Mouse (Mus musculus) embryo, embryonic 10.5 days (tissue): Measurements from ENCODE around the gene Mrpl37.

ENCODE experiments used
- DNase-seq: peaks from one replicate; pipeline ENCODE4 v3.0.0-alpha.2; 2015; ENCODE audit warnings: low spot score

Mrpl37 gene

GRCm38 (mm10) chr4:107064394-107065098, 2.1 kb downstream of the Mrpl37 start:
- no peak for DNase-seq

- DNase-seq = no peak
Measured at GRCm38 (mm10) chr4:107063214-107063613, 3.5 kb downstream of the Mrpl37 start.

- no peak for DNase-seq
Measured at GRCm38 (mm10) chr4:107061560-107061959, 5.1 kb downstream of the Mrpl37 start.

- no peak for DNase-seq
Measured at GRCm38 (mm10) chr4:107058781-107059180, 7.9 kb downstream of the Mrpl37 start.

- no peak for DNase-seq
Measured at GRCm38 (mm10) chr4:107058346-107058745, 8.3 kb downstream of the Mrpl37 start.

- no peak for DNase-seq
Measured at GRCm38 (mm10) chr4:107056088-107056487, 10.6 kb downstream of the Mrpl37 start.

- no peak for DNase-seq
Measured at GRCm38 (mm10) chr4:107052962-107053553, 13.6 kb downstream of the Mrpl37 start.

GRCm38 (mm10) chr4:107051889-107052288, 14.8 kb downstream of the Mrpl37 start:
- DNase-seq = no peak

GRCm38 (mm10) chr4:107048568-107049162, 18.0 kb downstream of the Mrpl37 start:
- no peak for DNase-seq

- no peak for DNase-seq
Measured at GRCm38 (mm10) chr4:107047806-107048205, 18.9 kb downstream of the Mrpl37 start.

GRCm38 (mm10) chr4:107045188-107045587, 21.5 kb downstream of the Mrpl37 start:
- no peak for DNase-seq

GRCm38 (mm10) chr4:107042304-107042703, 24.4 kb downstream of the Mrpl37 start:
- DNase-seq = no peak

- DNase-seq = no peak
Measured at GRCm38 (mm10) chr4:107039270-107039669, 27.4 kb downstream of the Mrpl37 start.

- DNase-seq = no peak
Measured at GRCm38 (mm10) chr4:107038303-107038702, 28.4 kb downstream of the Mrpl37 start.

- DNase-seq = no peak
Measured at GRCm38 (mm10) chr4:107036985-107037384, 29.7 kb downstream of the Mrpl37 start.

- no peak for DNase-seq
Measured at GRCm38 (mm10) chr4:107035689-107036088, 31.0 kb downstream of the Mrpl37 start.

- DNase-seq = no peak
Measured at GRCm38 (mm10) chr4:107026451-107026850, 40.2 kb downstream of the Mrpl37 start.

- no peak for DNase-seq
Measured at GRCm38 (mm10) chr4:107025369-107025768, 41.3 kb downstream of the Mrpl37 start.

- no peak for DNase-seq
Measured at GRCm38 (mm10) chr4:107024899-107025298, 41.8 kb downstream of the Mrpl37 start.

GRCm38 (mm10) chr4:107021464-107021863, 45.2 kb downstream of the Mrpl37 start:
- DNase-seq = no peak

GRCm38 (mm10) chr4:107020287-107021000, 46.2 kb downstream of the Mrpl37 start:
- DNase-seq = no peak

- DNase-seq = no peak
Measured at GRCm38 (mm10) chr4:107019027-107019426, 47.6 kb downstream of the Mrpl37 start.

- DNase-seq = no peak
Measured at GRCm38 (mm10) chr4:107018521-107018920, 48.1 kb downstream of the Mrpl37 start.
